Mouse (Mus musculus): ENCODE data around the gene Wasf3. TPM values are rescaled to one million over a fixed set of nuclear protein-coding genes. Genes with fewer than 3 reads are reported as not detected.
A peak's percentile ranks its signal among the peaks of the same experiment; 100 is the strongest.

The Wasf3 gene
- total and polyA plus RNA-seq, 3 experiments: not detected

DNA sequence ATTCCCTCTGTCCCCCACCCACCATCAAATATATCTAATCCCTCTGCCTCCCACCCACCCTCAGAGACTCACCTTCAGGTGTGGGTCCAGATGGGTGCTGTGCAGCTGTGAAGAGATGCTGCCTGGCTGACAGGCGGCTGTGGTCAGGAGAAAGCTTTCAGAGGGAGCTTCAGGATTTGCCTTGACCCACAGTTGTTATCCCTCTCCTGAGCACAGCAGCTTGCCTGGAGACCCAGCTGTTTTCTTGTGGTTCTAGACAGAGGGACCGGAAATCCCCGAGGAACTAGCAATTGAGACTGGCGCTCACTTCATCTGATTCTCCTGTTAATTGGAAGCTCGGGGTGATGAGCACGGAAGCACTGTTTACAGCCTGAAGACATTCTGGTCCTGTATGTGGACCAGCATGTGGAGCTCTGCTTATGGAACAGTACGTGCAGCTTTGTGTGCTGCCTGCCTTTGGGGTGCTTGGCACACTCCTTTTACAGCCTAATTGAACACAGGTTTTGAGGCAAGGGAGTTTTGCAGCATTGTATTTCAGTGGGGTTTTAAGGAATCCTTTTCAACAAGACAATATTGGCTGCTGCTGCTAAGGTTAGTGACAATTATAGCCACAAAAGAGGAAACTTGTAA, 54.5 kb downstream of the Wasf3 start:
- H3K27ac ChIP-seq (ENCODE audit: control insufficient read depth, low read depth, low read length): no peak overlapping the region
- H3K36me3 ChIP-seq (ENCODE audit: control insufficient read depth in 1 of 2, insufficient read depth in 2 of 2, low read length in 2 of 2): no peaks in the 10 kb centered on the region
- H3K9me3 ChIP-seq (replicated peaks; ENCODE audit: insufficient read depth, low read length): no peaks in the 10 kb centered on the region
- no peak overlapping the region for H3K9ac ChIP-seq (ENCODE audit: control insufficient read depth, low read depth, low read length, poor library complexity, severe bottlenecking)
- H3K4me3 ChIP-seq (ENCODE audit: control insufficient read depth in 1 of 2, insufficient read depth in 1 of 2, low read depth in 2 of 2, low read length in 2 of 2): no peak overlapping the region
- no peaks in the 10 kb centered on the region for H3K79me2 ChIP-seq (ENCODE audit: control insufficient read depth, insufficient read depth, low read length, poor library complexity)
- no peak for TF ChIP-seq POLR2AphosphoS2 (IDR thresholded peaks at IDR 0.05; ENCODE audit: low read length)
- no peak for TF ChIP-seq MAX (IDR thresholded peaks at IDR 0.05; ENCODE audit: low read length)
- no peak for TF ChIP-seq NELFE (IDR thresholded peaks at IDR 0.05; ENCODE audit: low read depth, low read length)
- no peak for TF ChIP-seq RAD21 (IDR thresholded peaks at IDR 0.05; ENCODE audit: low read depth, low read length)
- TF ChIP-seq RCOR1 (IDR thresholded peaks at IDR 0.05; ENCODE audit: low read depth, low read length): no peak
- no peaks in the 10 kb centered on the region for H3K27me3 ChIP-seq (ENCODE audit: control insufficient read depth in 1 of 2, insufficient read depth in 2 of 2, low read length in 2 of 2)
- DNase-seq (ENCODE audit: low read depth, low spot score): no peak
- no peaks in the 10 kb centered on the region for H3K4me1 ChIP-seq (ENCODE audit: control insufficient read depth in 1 of 2, insufficient read depth in 2 of 2, low read length in 2 of 2)

DNA sequence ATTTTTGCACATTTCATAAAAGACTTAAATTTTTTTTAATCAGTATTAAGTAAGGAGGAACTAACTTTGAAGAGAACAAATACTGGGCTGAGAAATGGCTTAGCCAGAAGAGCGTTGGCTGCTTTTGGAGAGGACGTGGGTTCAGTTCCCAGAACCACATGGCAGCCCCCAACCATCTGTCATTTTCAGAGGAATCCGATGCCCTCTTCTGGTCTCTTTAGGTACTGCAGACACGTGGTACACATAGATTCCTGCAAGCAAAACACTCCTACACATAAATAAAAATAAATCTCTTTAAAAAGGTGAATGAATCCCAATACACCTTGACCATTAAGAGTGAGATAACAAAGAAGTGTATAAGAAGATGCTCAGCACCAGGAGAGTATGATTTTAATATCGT, 55.5 kb downstream of the Wasf3 start:
- H3K9ac ChIP-seq (ENCODE audit: control insufficient read depth, low read depth, low read length, poor library complexity, severe bottlenecking): no peak overlapping the region
- peak; percentile 24 for DNase-seq (ENCODE audit: low read depth, low spot score)
- H3K36me3 ChIP-seq (ENCODE audit: control insufficient read depth in 1 of 2, insufficient read depth in 2 of 2, low read length in 2 of 2): no peaks in the 10 kb centered on the region
- TF ChIP-seq TCF12 (IDR thresholded peaks at IDR 0.05; ENCODE audit: low read depth, low read length): no peak
- TF ChIP-seq CTCF (IDR thresholded peaks at IDR 0.05 in 2 of 3, conservative IDR thresholded peaks at IDR 0.05 in 1 of 3; ENCODE audit: control insufficient read depth in 1 of 3, insufficient read depth in 1 of 3, low read depth in 2 of 3, low read length in 3 of 3, poor library complexity in 1 of 3, severe bottlenecking in 1 of 3): peak; percentile 10 to 38 (median 35); a peak in 4 of 6 replicates
- no peak for TF ChIP-seq MYB (IDR thresholded peaks at IDR 0.05; ENCODE audit: low read depth, low read length)
- TF ChIP-seq SMC3 (IDR thresholded peaks at IDR 0.05; ENCODE audit: low read depth, low read length): peak; percentile 28
- no peak for TF ChIP-seq NELFE (IDR thresholded peaks at IDR 0.05; ENCODE audit: low read depth, low read length)
- TF ChIP-seq ZNF384 (IDR thresholded peaks at IDR 0.05; ENCODE audit: low read depth, low read length): no peak
- TF ChIP-seq ZC3H11A (IDR thresholded peaks at IDR 0.05; ENCODE audit: low read depth, low read length): no peak
- 0 out of 2 replicates have a peak, but pooled peaks have one; percentile 8 for TF ChIP-seq USF1 (IDR thresholded peaks at IDR 0.05; ENCODE audit: low read depth, low read length)
- H3K4me3 ChIP-seq (ENCODE audit: control insufficient read depth in 1 of 2, insufficient read depth in 1 of 2, low read depth in 2 of 2, low read length in 2 of 2): no peak overlapping the region
- H3K27me3 ChIP-seq (ENCODE audit: control insufficient read depth in 1 of 2, insufficient read depth in 2 of 2, low read length in 2 of 2): no peaks in the 10 kb centered on the region
- no peak overlapping the region for H3K27ac ChIP-seq (ENCODE audit: control insufficient read depth, low read depth, low read length)
- no peaks in the 10 kb centered on the region for H3K4me1 ChIP-seq (ENCODE audit: control insufficient read depth in 1 of 2, insufficient read depth in 2 of 2, low read length in 2 of 2)
- no peaks in the 10 kb centered on the region for H3K79me2 ChIP-seq (ENCODE audit: control insufficient read depth, insufficient read depth, low read length, poor library complexity)
- H3K9me3 ChIP-seq (replicated peaks; ENCODE audit: insufficient read depth, low read length): no peaks in the 10 kb centered on the region

DNA sequence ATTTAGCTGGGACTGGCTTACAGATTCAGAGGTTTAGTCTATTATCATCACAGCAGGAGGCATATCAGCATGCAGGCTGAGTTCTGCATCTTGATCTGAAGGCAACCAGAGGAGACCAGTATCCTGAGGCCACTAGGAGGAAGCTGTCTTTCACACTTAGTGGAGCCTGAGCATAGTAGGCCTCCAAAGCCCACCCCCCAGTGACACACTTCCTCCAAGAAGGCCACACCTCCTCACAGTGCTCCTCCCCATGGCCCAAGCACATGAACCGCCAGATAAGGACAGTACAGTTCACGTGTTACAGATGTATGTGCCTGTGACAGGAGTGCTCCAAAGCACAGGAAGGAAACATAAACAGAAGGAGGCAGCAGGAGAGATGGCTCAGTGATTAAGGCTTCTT, 58.0 kb downstream of the Wasf3 start:
- no peak for DNase-seq (ENCODE audit: low read depth, low spot score)
- H3K4me1 ChIP-seq (ENCODE audit: control insufficient read depth in 1 of 2, insufficient read depth in 2 of 2, low read length in 2 of 2): no peaks in the 10 kb centered on the region
- H3K27ac ChIP-seq (ENCODE audit: control insufficient read depth, low read depth, low read length): no peak overlapping the region
- no peaks in the 10 kb centered on the region for H3K27me3 ChIP-seq (ENCODE audit: control insufficient read depth in 1 of 2, insufficient read depth in 2 of 2, low read length in 2 of 2)
- H3K36me3 ChIP-seq (ENCODE audit: control insufficient read depth in 1 of 2, insufficient read depth in 2 of 2, low read length in 2 of 2): no peaks in the 10 kb centered on the region
- no peak overlapping the region for H3K4me3 ChIP-seq (ENCODE audit: control insufficient read depth in 1 of 2, insufficient read depth in 1 of 2, low read depth in 2 of 2, low read length in 2 of 2)
- no peaks in the 10 kb centered on the region for H3K79me2 ChIP-seq (ENCODE audit: control insufficient read depth, insufficient read depth, low read length, poor library complexity)
- TF ChIP-seq ZNF384 (IDR thresholded peaks at IDR 0.05; ENCODE audit: low read depth, low read length) (no peak), BHLHE40 (IDR thresholded peaks at IDR 0.05; ENCODE audit: borderline replicate concordance, low read depth, low read length) (no peak), POLR2A (IDR thresholded peaks at IDR 0.05; ENCODE audit: control insufficient read depth in 1 of 2, insufficient read depth in 1 of 2, low read depth in 1 of 2, low read length in 2 of 2, poor library complexity in 1 of 2) (no peak), TAL1 (IDR thresholded peaks at IDR 0.05; ENCODE audit: low read length) (no peak), MYB (IDR thresholded peaks at IDR 0.05; ENCODE audit: low read depth, low read length) (no peak), ZC3H11A (IDR thresholded peaks at IDR 0.05; ENCODE audit: low read depth, low read length) (no peak), RAD21 (IDR thresholded peaks at IDR 0.05; ENCODE audit: low read depth, low read length) (no peak), POLR2AphosphoS2 (IDR thresholded peaks at IDR 0.05; ENCODE audit: low read length) (no peak), ZMIZ1 (IDR thresholded peaks at IDR 0.05; ENCODE audit: low read depth, low read length) (no peak), NELFE (IDR thresholded peaks at IDR 0.05; ENCODE audit: low read depth, low read length) (no peak), USF1 (IDR thresholded peaks at IDR 0.05; ENCODE audit: low read depth, low read length) (no peak), UBTF (IDR thresholded peaks at IDR 0.05; ENCODE audit: borderline replicate concordance, insufficient read depth, low read depth, low read length) (no peak), MAFK (IDR thresholded peaks at IDR 0.05; ENCODE audit: borderline replicate concordance, low read depth, low read length) (no peak), GABPA (IDR thresholded peaks at IDR 0.05; ENCODE audit: low read depth, low read length) (no peak), HCFC1 (IDR thresholded peaks at IDR 0.05; ENCODE audit: low read depth, low read length) (no peak), MXI1 (IDR thresholded peaks at IDR 0.05; ENCODE audit: low read depth, low read length) (no peak), MAX (IDR thresholded peaks at IDR 0.05; ENCODE audit: low read length) (no peak)
- H3K9me3 ChIP-seq (replicated peaks; ENCODE audit: insufficient read depth, low read length): no peaks in the 10 kb centered on the region
- H3K9ac ChIP-seq (ENCODE audit: control insufficient read depth, low read depth, low read length, poor library complexity, severe bottlenecking): no peak overlapping the region
